Mouse (Mus musculus) cerebellum, adult 2 months (tissue): ENCODE data around the gene Ankrd12.

Experiments used
- CTCF ChIP-seq: fragments of 200-500 bp; IDR thresholded peaks from 2 replicates; pipeline ENCODE4 v1.5.1; 2011; ENCODE audit warnings: low read depth, mild to moderate bottlenecking, control low read depth, low read length, moderate library complexity, borderline replicate concordance; ENCODE audit not compliant: insufficient read depth
- POLR2A ChIP-seq: fragments of 200-500 bp; IDR thresholded peaks from 2 replicates; pipeline ENCODE4 v1.6.1; 2011; ENCODE audit warnings: low read length, control low read depth, borderline replicate concordance; ENCODE audit not compliant: insufficient read depth

DNA sequence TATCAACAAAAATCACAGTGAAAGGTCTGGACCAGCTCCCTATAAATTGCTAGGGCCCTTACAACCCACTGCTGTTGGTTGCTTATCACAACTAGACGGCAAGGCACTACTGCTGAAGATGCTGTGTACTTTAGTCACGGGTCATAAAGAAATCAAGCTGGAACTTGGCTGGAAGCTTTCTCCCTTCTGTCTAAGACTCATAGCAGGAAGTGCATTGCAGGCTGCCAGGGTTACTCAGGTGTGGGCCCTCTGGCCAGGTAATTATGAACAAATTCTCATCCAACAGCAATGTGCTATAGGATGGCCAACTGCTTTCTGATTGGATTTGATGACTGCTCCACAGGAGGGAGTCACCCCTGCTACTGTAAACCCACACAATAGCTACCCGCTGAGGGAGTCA lies 117.9 kb downstream of the Ankrd12 start:
- TF ChIP-seq POLR2A: no peak
- no peak for TF ChIP-seq CTCF
